Mouse (Mus musculus) limb, embryonic 14.5 days (tissue): ENCODE data around the gene Ranbp3l. TPM values are rescaled to one million over a fixed set of nuclear protein-coding genes. Genes with fewer than 3 reads are reported as not detected.
"Not testable (repeated sequence)": the region's sequence is repeated elsewhere in the genome, so short reads cannot be mapped to it uniquely, and the experiment has no call there.

Source experiments
- ATAC-seq: fragments of 200-750 bp; cut with Nextera tagmentation; 2 replicates; pipeline ENCODE4 v1.8.0; 2017; ENCODE audit warnings: low read depth, moderate number of reproducible peaks, moderate TSS enrichment; ENCODE audit not compliant: low FRiP score
- DNase-seq: peaks from one replicate; pipeline ENCODE4 v3.0.0-alpha.2; 2015; ENCODE audit warnings: low spot score
- H3K27ac ChIP-seq: fragments of 300-500 bp; sonication (generic); replicated peaks from 2 replicates; pipeline ENCODE4 v1.5.1; 2014; ENCODE audit warnings: low read depth, mild to moderate bottlenecking, low read length, moderate library complexity, mixed read lengths
- H3K27me3 ChIP-seq: fragments of 300-500 bp; sonication (generic); 2 replicates; pipeline ENCODE4 v1.6.1; 2014; ENCODE audit warnings: low read length, mixed read lengths; ENCODE audit not compliant: control insufficient read depth, insufficient read depth
- H3K36me3 ChIP-seq: fragments of 300-500 bp; sonication (generic); 2 replicates; pipeline ENCODE4 v1.6.1; 2014; ENCODE audit warnings: mild to moderate bottlenecking, low read length, moderate library complexity, mixed read lengths; ENCODE audit not compliant: control insufficient read depth, insufficient read depth
- H3K4me1 ChIP-seq: fragments of 300-500 bp; sonication (generic); 2 replicates; pipeline ENCODE4 v1.6.1; 2014; ENCODE audit warnings: antibody characterized with exemption, low read length, mixed read lengths; ENCODE audit not compliant: control insufficient read depth, insufficient read depth
- H3K4me2 ChIP-seq: fragments of 300-500 bp; sonication (generic); replicated peaks from 2 replicates; pipeline ENCODE4 v1.6.1; 2014; ENCODE audit warnings: low read depth, mild to moderate bottlenecking, low read length, moderate library complexity; ENCODE audit not compliant: severe bottlenecking
- H3K4me3 ChIP-seq: fragments of 300-500 bp; sonication (generic); replicated peaks from 2 replicates; pipeline ENCODE4 v1.5.1; 2014; ENCODE audit warnings: low read length
- H3K9ac ChIP-seq: fragments of 300-500 bp; sonication (generic); 2 replicates; pipeline ENCODE4 v1.6.1; 2014; ENCODE audit warnings: mild to moderate bottlenecking, low read depth, low read length, moderate library complexity; ENCODE audit not compliant: severe bottlenecking
- H3K9me3 ChIP-seq: fragments of 300-500 bp; sonication (generic); 2 replicates; pipeline ENCODE4 v1.6.1; 2016; ENCODE audit warnings: low read length; ENCODE audit not compliant: control insufficient read depth
- POLR2A ChIP-seq: fragments of 200-500 bp; IDR thresholded peaks from 2 replicates; pipeline ENCODE4 v1.8.0; 2012; ENCODE audit warnings: inconsistent platforms, mild to moderate bottlenecking, moderate library complexity, borderline replicate concordance; ENCODE audit not compliant: insufficient read depth, insufficient read length; ENCODE audit errors: extremely low read depth
- WGBS: fragments of 180-500 bp; shearing (Covaris S2); extraction: QIAGEN DNeasy Blood & Tissue Kit; methylation state at CpG from one replicate; pipeline ENCODE4 v1.1.7; 2014; 5-methylcytosine and 5-hydroxymethylcytosine counted together
- polyA plus RNA-seq, 2 experiments: library from polyadenylated mRNA; depleted of rRNA in 1 of 2; stranded (reverse) in 1 of 2; unstranded in 1 of 2; fragments of >200 nt; fragmentation: Nextera tagmentation in 1 of 2; extraction: Ambion mirVana in 1 of 2; gene quantifications; 2 replicates each; pipeline versions ENCODE4 v1.2.1 to v1.2.3; 2012 to 2014

The Ranbp3l gene
- polyA plus RNA-seq, 2 experiments: 0.56 to 0.64 TPM

DNA sequence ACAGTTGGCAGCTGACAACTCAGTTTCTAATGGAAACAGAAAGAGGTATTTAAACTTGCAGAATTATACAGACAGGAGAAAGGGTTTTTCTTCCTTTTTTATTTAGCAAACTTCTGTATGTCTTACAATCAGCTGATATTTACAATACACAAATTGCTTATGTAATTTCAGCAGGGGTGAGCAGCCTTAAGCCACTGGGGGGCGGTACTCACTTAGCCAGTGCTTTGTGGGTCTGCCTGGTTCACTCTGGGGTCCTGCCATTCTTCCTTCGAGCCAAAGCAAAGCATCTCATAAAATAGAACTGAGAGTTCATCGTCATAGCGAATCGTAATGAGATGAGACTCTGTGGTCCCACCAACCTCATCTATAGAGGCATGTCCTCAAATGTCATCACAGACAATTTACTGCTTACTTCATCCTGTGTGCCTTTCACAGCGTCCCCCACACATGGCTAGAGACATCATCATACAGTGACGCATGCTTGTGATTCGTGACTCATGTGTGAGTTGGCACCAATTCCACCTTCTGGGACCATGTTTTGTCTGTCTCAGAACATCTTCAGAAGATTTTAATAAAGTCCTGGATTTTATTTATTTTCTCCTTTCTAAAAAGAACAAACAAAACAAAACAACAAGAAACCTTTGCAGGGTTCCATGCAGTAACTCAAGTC lies 27.0 kb downstream of the Ranbp3l start:
- Histone ChIP-seq H3K27me3 (no peaks in the 10 kb centered on the region), H3K9ac (no peak overlapping the region), H3K36me3 (no peaks in the 10 kb centered on the region), H3K9me3 (no peaks in the 10 kb centered on the region), H3K4me3 (no peak overlapping the region), H3K4me1 (no peaks in the 10 kb centered on the region), H3K4me2 (no peak overlapping the region), H3K27ac (no peak overlapping the region)
- no peak for TF ChIP-seq POLR2A
- no peak for ATAC-seq
- DNase-seq: no peak
- 73% methylated on average over 8 of the region's 8 CpGs for WGBS

DNA sequence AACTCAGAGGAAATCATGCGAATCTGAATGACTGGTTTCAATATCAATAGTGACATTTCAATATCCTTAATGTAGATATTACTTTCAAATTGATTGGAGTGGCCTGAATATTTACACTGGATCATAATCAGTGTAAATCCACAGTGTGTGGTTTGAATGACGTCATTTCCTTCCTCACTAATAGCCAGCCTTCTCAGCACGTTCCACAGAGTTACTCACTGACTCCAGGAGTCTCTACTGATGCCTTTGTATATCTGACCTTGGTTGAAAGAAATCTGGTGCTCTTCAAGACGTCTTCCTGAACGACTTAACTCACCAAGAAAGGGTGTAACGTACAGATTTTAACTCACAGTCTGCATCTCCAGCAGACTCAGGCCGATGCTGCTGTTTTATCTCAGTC lies 27.7 kb downstream of the Ranbp3l start:
- no peaks in the 10 kb centered on the region for H3K27me3 ChIP-seq
- DNase-seq (no peak), ATAC-seq (no peak)
- no peaks in the 10 kb centered on the region for H3K4me1 ChIP-seq
- H3K9ac ChIP-seq: no peak overlapping the region
- H3K27ac ChIP-seq: no peak overlapping the region
- WGBS: 67% methylated on average over 7 of the region's 7 CpGs
- no peaks in the 10 kb centered on the region for H3K36me3 ChIP-seq
- TF ChIP-seq POLR2A: no peak
- no peaks in the 10 kb centered on the region for H3K9me3 ChIP-seq
- H3K4me3 ChIP-seq: no peak overlapping the region
- H3K4me2 ChIP-seq: no peak overlapping the region

- Histone ChIP-seq H3K27ac (no peak overlapping the region), H3K4me1 (no peaks in the 10 kb centered on the region), H3K27me3 (no peaks in the 10 kb centered on the region), H3K4me2 (no peak overlapping the region), H3K36me3 (no peaks in the 10 kb centered on the region), H3K4me3 (no peak overlapping the region), H3K9ac (no peak overlapping the region), H3K9me3 (no peaks in the 10 kb centered on the region)
- no peak for ATAC-seq
- DNase-seq: no peak
- WGBS: 74% methylated on average over 2 of the region's 2 CpGs
- TF ChIP-seq POLR2A: no peak
Observed at GRCm38 (mm10) chr15:9002762-9003161, 35.0 kb downstream of the Ranbp3l start.

DNA sequence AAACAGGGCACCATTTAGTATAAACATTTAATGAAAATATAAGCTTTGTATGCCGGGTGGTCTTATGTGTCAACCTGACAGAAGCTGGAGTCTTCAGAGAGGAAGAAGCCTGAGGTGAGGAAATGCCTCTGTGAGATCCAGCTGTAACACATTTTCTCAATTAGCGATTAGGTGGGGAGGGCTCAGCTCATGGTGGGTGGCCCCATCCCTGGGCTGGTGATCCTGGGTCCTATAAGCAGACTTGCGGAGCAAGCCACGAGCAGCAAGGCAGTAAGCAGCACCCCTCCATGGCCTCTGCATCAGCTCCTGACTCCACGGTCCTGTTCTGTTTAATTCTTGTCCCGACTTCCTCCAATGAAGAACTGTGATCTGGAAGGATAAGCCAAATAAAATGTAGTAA lies 41.4 kb downstream of the Ranbp3l start:
- no peak for ATAC-seq
- no peak for TF ChIP-seq POLR2A
- H3K27ac ChIP-seq: no peak overlapping the region
- H3K27me3 ChIP-seq: no peaks in the 10 kb centered on the region
- H3K4me1 ChIP-seq: no peaks in the 10 kb centered on the region
- H3K4me2 ChIP-seq: no peak overlapping the region
- DNase-seq: no peak
- H3K4me3 ChIP-seq: no peak overlapping the region
- no peak overlapping the region for H3K9ac ChIP-seq
- H3K9me3 ChIP-seq: no peaks in the 10 kb centered on the region
- H3K36me3 ChIP-seq: no peaks in the 10 kb centered on the region
- 39% methylated on average over 6 of the region's 6 CpGs for WGBS

DNA sequence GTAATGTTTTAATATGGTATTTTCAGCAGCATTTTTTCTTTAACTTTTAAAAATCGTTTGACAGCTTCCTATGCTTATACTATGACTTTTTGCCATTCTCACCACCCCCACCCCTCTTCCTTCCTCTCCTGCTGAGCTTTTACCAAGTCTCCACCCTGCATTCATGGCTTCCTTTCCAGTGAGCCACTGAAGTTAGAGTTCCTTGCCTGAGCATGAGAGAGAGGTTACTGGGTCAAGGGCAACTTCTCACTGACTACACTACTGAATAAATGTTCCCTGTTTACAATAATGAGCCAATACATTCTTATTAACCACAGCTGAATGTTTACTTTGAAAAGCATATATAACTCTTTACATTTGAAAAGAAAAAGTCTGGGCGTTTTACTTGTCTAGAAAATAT lies 46.8 kb downstream of the Ranbp3l start:
- 69% methylated on average over 2 of the region's 2 CpGs for WGBS
- H3K9ac ChIP-seq: no peak overlapping the region
- TF ChIP-seq POLR2A: no peak
- no peak overlapping the region for H3K4me3 ChIP-seq
- no peak overlapping the region for H3K27ac ChIP-seq
- no peak for DNase-seq
- no peaks in the 10 kb centered on the region for H3K36me3 ChIP-seq
- H3K9me3 ChIP-seq: peaks cover 4% of the 10 kb centered on the region; the same call in 1 of the 2 replicates
- H3K4me2 ChIP-seq: no peak overlapping the region
- no peaks in the 10 kb centered on the region for H3K4me1 ChIP-seq
- no peak for ATAC-seq
- no peaks in the 10 kb centered on the region for H3K27me3 ChIP-seq

GRCm38 (mm10) chr15:9015496-9015895 lies 47.7 kb downstream of the Ranbp3l start:
- not testable (repeated sequence) for H3K4me2 ChIP-seq, H3K4me1 ChIP-seq, H3K27ac ChIP-seq, H3K9me3 ChIP-seq, DNase-seq, ATAC-seq, H3K9ac ChIP-seq, H3K36me3 ChIP-seq, H3K4me3 ChIP-seq, H3K27me3 ChIP-seq
- 83% methylated on average over 6 of the region's 6 CpGs for WGBS
